Mouse (Mus musculus) embryo, embryonic 10.5 days (tissue): ENCODE data around the gene Olfr65.

Experiments
- DNase-seq: peaks from one replicate; pipeline ENCODE4 v3.0.0-alpha.2; 2015; ENCODE audit warnings: low spot score

Gene Olfr65

DNA sequence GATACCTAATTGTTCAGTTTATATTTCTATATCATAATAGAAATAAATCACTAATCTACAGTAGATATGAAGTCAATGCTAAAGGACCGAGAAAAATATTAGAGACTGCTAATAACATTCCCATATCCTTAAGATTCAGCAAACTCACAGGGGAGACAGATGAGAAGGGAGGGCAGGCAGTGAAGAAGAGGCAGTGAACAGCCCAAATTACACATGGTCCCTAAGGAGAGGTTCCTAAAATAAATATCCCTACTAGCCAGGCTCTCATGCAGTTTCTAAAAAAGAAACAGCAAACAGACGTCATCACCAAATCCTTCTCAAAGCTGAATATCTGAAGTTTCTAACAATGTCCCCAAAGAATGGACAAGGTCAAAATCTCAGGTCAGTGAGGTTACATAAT is at the start of gene Olfr65:
Olfr65 (plus strand) TSS at position 301 of the 400 bp plus-strand sequence.
- DNase-seq = no peak

GRCm38 (mm10) chr7:103854669-103855068 is 48.6 kb upstream of the Olfr65 start:
- no peak for DNase-seq

DNA sequence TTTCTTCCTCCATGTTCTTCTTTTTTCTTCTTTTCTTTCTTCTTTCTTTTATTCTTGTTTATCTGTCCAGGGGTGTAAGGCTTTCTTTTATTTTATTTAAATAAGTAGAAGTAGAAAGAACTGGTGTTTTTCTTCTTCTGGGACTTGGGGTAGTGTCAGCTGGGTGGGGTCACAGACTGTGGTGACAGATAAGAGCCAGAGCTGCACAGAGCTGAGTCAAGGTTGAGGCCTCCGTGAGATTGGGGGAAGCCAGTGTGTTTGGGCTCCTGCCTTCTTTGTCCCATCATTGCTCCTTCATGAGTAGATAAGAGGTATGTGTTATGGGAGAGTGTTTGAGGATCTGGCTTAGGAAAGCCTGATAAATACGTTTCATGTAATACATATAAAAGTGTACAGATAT is 44.2 kb upstream of the Olfr65 start:
- no peak for DNase-seq

- DNase-seq = peak; percentile 48
Observed at GRCm38 (mm10) chr7:103860855-103861254, 42.4 kb upstream of the Olfr65 start.

- DNase-seq = no peak
Observed at GRCm38 (mm10) chr7:103861531-103861930, 41.8 kb upstream of the Olfr65 start.

DNA sequence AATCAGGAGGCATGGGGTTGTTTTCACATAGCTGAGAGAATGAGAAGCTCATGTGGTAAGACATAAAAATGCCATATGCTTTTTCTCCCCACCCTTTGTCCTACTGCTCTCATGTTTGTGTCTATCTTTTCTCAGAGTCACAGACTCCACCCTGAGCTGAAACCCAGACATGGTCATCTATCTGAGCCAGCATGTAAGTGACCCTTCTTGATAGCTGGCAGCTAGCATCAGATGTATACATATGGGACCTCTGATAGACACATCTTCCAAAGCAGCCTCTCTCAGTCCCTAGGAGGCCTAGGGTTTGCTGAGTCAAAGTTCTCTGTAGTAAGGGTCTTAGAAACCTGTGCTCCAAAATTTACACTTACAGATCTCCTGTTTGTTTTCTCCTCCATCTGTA is 37.6 kb upstream of the Olfr65 start:
- no peak for DNase-seq

GRCm38 (mm10) chr7:103870667-103871066 is 32.6 kb upstream of the Olfr65 start:
- no peak for DNase-seq

- DNase-seq = peak; percentile 51
Observed at GRCm38 (mm10) chr7:103873064-103873463, 30.2 kb upstream of the Olfr65 start.

DNA sequence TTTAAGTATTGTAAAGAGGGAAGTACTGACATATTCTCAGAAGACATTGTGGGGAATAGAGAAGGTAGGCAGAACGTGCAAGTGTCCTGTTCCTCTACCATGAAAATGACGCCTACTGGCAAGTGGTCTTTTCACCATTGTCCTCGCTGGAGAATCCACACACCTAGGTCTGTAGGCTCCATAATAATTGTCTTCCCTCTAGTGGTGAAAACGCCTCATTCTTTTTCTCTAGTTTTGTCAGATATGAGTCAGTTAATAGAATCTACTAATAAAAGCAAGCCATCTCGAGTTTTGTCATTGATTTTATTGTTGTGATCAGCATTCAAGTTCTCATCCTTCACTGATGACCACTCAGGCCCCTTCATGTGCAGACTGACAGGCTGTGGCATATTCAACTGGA is 28.8 kb upstream of the Olfr65 start:
- no peak for DNase-seq

DNA sequence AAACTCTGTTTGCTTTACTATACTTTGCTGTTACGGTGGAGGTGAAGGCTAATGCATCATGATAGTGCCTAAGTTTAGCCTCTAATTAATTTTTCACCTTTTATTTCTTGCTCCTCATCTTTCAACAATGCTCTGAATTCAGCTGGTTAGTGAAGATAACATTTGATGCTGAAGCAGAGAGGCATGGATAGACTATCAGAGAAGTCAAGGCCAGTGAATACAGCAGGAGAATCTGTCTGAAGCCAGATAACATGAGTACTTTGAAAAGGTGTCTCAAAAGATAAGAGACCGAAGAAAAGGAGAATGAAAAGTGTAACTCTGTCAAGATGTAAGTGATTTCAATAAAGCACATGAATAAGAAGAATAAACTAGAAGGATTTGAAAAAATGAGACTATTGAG is 26.2 kb upstream of the Olfr65 start:
- no peak for DNase-seq

GRCm38 (mm10) chr7:103886152-103886551 is 17.1 kb upstream of the Olfr65 start, which contains the start of gene Olfr66:
TSS of gene Olfr66 (minus strand) at chr7:103886252.
- DNase-seq = no peak

GRCm38 (mm10) chr7:103894385-103894784 is 8.9 kb upstream of the Olfr65 start, which contains the start of gene Olfr64:
TSS of gene Olfr64 (minus strand) at chr7:103894485.
- no peak for DNase-seq

DNA sequence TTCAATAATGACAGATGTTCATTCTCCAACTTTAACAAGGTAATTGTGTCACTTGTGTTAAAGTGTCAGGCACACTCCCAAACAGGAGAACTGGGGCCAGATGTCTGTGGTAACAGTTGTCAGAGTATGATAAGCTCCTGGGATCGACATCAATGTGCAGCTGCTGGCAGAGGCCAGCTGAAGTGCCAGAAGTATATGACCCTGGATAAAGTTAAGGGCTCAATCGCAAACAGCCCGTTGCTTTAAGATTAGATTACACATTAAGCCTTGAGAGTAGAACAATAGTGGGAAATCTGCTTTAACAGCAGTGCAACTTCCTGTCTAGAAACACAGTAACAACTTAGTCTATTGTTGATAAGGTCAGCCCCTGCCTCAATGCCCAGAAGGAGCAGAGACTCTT is 6.8 kb downstream of the Olfr65 start:
- DNase-seq = peak; percentile 35

DNA sequence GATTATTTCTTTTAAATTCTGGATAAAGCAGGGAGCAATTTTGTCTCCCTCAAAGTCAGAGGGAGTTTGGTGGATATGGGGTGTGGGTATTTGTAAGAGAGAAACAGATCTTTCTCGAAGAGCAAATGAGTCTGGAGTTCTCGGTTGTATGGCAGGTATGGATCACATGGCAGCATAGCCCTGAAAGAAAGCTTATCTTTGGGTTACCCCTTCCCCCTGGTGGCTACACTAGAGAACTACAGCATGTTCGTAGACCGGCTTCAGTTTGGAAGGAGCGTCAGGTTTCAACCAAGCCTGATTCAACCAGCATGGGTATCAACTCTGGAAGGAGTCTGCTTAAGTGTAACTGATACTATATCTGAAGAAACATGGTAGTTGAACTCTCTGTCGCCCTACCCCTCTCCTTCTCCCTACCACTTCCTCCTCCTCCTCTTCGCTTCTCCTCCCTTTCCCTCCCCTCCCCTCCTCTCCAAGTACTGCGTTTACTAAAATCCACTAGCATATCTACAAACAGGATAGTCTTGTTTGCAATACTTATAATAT is 9.8 kb downstream of the Olfr65 start:
- DNase-seq = peak; percentile 65

DNA sequence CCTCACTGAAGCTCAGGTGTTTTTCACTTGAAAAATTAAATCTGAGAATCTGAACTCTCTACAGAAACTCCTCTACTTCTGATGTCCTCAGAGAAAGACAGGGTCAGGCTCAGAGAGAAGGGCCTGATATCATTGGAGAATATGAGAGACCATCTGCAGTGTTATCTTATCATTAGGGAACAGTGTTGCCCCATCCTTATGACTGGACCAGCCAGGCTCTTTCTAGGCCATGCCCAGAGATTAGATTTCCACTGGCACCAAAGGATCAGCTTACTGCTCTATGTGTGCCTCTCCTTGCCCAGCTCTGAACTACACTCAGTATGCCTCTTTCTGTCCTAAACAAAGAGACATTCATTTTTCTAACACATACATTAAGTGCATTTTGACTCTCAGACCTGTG is 12.1 kb downstream of the Olfr65 start:
- DNase-seq = no peak

GRCm38 (mm10) chr7:103928525-103928924 is 25.2 kb downstream of the Olfr65 start, which contains the start of gene Olfr631:
TSS of gene Olfr631 (plus strand) at chr7:103928825.
- DNase-seq = no peak

- DNase-seq = no peak
Observed at GRCm38 (mm10) chr7:103934264-103934663, 31.0 kb downstream of the Olfr65 start, which contains the start of gene Olfr632. TSS of gene Olfr632 (plus strand) at chr7:103934347.

GRCm38 (mm10) chr7:103942730-103943129 is 39.4 kb downstream of the Olfr65 start:
- DNase-seq = peak; percentile 82

DNA sequence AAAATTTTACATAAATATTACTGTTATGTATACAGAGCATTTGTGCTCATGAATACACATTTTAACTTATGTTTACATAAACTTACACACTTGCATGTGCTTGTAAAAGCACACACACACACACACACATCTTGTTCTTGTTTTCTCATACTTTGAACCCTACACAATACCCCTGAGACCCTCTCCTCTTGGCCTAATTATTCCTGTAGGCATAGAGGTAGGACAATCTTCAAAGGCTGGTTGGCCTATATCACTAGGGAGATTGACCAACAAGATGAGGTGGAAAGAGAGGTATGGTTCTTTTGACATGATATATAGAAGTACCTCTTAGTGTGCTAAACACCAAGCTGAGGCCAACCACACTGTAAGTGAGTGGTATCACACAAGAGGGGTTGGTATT is 40.9 kb downstream of the Olfr65 start, which contains the start of gene Olfr633:
Olfr633 (plus strand) TSS at position 301 of the 400 bp plus-strand sequence.
- no peak for DNase-seq
